Mouse (Mus musculus): ENCODE data around the gene Ptprn2. TPM values are rescaled to one million over a fixed set of nuclear protein-coding genes. Genes with fewer than 3 reads are reported as not detected.

Ptprn2 gene
- total and polyA plus RNA-seq, 3 experiments: 0.17 TPM; not detected in 2

GRCm38 (mm10) chr12:117153166-117153480 lies 667.6 kb downstream of the Ptprn2 start:
- Histone ChIP-seq H3K79me2 (replicated peaks; ENCODE audit: control insufficient read depth, extremely low read depth, insufficient read depth, poor library complexity, severe bottlenecking) (no peaks in the 10 kb centered on the region), H3K27me3 (replicated peaks) (peaks cover 45% of the 10 kb centered on the region), H3K9ac (ENCODE audit: insufficient read depth, low read depth) (no peak overlapping the region), H3K27ac (ENCODE audit: insufficient read depth, low read depth) (no peak overlapping the region), H3K4me3 (replicated peaks in 1 of 3; ENCODE audit: low read depth in 2 of 3, low read length in 2 of 3, poor library complexity in 1 of 3) (peak overlapping the region in 1 of 3 experiments; percentile 57), H3K36me3 (replicated peaks in 1 of 2; ENCODE audit: control insufficient read depth in 1 of 2, insufficient read depth in 1 of 2, low read length in 1 of 2) (no peaks in the 10 kb centered on the region), H3K9me3 (replicated peaks; ENCODE audit: low read length) (no peaks in the 10 kb centered on the region), H3K4me2 (ENCODE audit: insufficient read depth, low read depth, poor library complexity, severe bottlenecking) (peak overlapping the region; percentile 80), H3K4me1 (ENCODE audit: control insufficient read depth in 1 of 2, insufficient read depth in 2 of 2) (peaks cover 4 to 15% of the 10 kb centered on the region in 2 experiments; a peak in 3 of 4 replicates)
- no peak for DNase-seq (ENCODE audit: extremely low read depth)
- dilution Hi-C loops (cut with MboI; ENCODE audit: extremely low pct_ligation_motif_present, extremely low pct_unique_long_range_greater_than_20kb, low sequenced_read_pairs): no loop called here
- TF ChIP-seq CHD2 (IDR thresholded peaks at IDR 0.05; ENCODE audit: low read length): no peak
- in situ Hi-C loops (cut with MboI; ENCODE audit: low pct_ligation_motif_present, low pct_unique_long_range_greater_than_20kb, low sequenced_read_pairs): no loop called here

- Histone ChIP-seq H3K4me2 (ENCODE audit: insufficient read depth, low read depth, poor library complexity, severe bottlenecking) (peak overlapping the region; percentile 80), H3K36me3 (replicated peaks in 1 of 2; ENCODE audit: control insufficient read depth in 1 of 2, insufficient read depth in 1 of 2, low read length in 1 of 2) (no peaks in the 10 kb centered on the region), H3K79me2 (replicated peaks; ENCODE audit: control insufficient read depth, extremely low read depth, insufficient read depth, poor library complexity, severe bottlenecking) (no peaks in the 10 kb centered on the region), H3K9ac (ENCODE audit: insufficient read depth, low read depth) (no peak overlapping the region), H3K4me1 (ENCODE audit: control insufficient read depth in 1 of 2, insufficient read depth in 2 of 2) (peaks cover 4 to 15% of the 10 kb centered on the region in 2 experiments; a peak in 3 of 4 replicates), H3K4me3 (replicated peaks in 1 of 3; ENCODE audit: low read depth in 2 of 3, low read length in 2 of 3, poor library complexity in 1 of 3) (peak overlapping the region in 2 of 3 experiments; percentile 57 to 59), H3K27me3 (replicated peaks) (peaks cover 43% of the 10 kb centered on the region), H3K9me3 (replicated peaks; ENCODE audit: low read length) (no peaks in the 10 kb centered on the region), H3K27ac (ENCODE audit: insufficient read depth, low read depth) (no peak overlapping the region)
- DNase-seq (ENCODE audit: extremely low read depth): peak; percentile 41
- in situ Hi-C loops (cut with MboI; ENCODE audit: low pct_ligation_motif_present, low pct_unique_long_range_greater_than_20kb, low sequenced_read_pairs): no loop called here
- TF ChIP-seq NRF1 (IDR thresholded peaks at IDR 0.05; ENCODE audit: low read depth, low read length) (peak; percentile 66; the same call in 1 of the 2 replicates), IRF4 (IDR thresholded peaks at IDR 0.05; ENCODE audit: low read depth, low read length) (no peak)
- dilution Hi-C loops (cut with MboI; ENCODE audit: extremely low pct_ligation_motif_present, extremely low pct_unique_long_range_greater_than_20kb, low sequenced_read_pairs): no loop called here
Observed at GRCm38 (mm10) chr12:117153671-117154355, 668.3 kb downstream of the Ptprn2 start.

- dilution Hi-C loops (cut with MboI; ENCODE audit: extremely low pct_ligation_motif_present, extremely low pct_unique_long_range_greater_than_20kb, low sequenced_read_pairs) (no loop called here), in situ Hi-C loops (cut with MboI; ENCODE audit: low pct_ligation_motif_present, low pct_unique_long_range_greater_than_20kb, low sequenced_read_pairs) (no loop called here)
- Histone ChIP-seq H3K4me1 (ENCODE audit: control insufficient read depth in 1 of 2, insufficient read depth in 2 of 2) (peaks cover 4 to 15% of the 10 kb centered on the region in 2 experiments; a peak in 3 of 4 replicates), H3K4me2 (ENCODE audit: insufficient read depth, low read depth, poor library complexity, severe bottlenecking) (peak overlapping the region; percentile 80), H3K36me3 (replicated peaks in 1 of 2; ENCODE audit: control insufficient read depth in 1 of 2, insufficient read depth in 1 of 2, low read length in 1 of 2) (no peaks in the 10 kb centered on the region), H3K9ac (ENCODE audit: insufficient read depth, low read depth) (no peak overlapping the region), H3K27me3 (replicated peaks) (peaks cover 43% of the 10 kb centered on the region), H3K79me2 (replicated peaks; ENCODE audit: control insufficient read depth, extremely low read depth, insufficient read depth, poor library complexity, severe bottlenecking) (no peaks in the 10 kb centered on the region), H3K9me3 (replicated peaks; ENCODE audit: low read length) (no peaks in the 10 kb centered on the region), H3K27ac (ENCODE audit: insufficient read depth, low read depth) (no peak overlapping the region), H3K4me3 (replicated peaks in 1 of 3; ENCODE audit: low read depth in 2 of 3, low read length in 2 of 3, poor library complexity in 1 of 3) (peak overlapping the region in 2 of 3 experiments; percentile 57 to 59)
- TF ChIP-seq USF2 (conservative IDR thresholded peaks at IDR 0.05; ENCODE audit: low read depth, low read length) (no peak), TBP (conservative IDR thresholded peaks at IDR 0.05; ENCODE audit: low read depth, low read length) (no peak), CTCF (conservative IDR thresholded peaks at IDR 0.05 in 1 of 2, IDR thresholded peaks at IDR 0.05 in 1 of 2; ENCODE audit: low read depth in 2 of 2, low read length in 2 of 2) (no peak), CHD2 (IDR thresholded peaks at IDR 0.05; ENCODE audit: low read length) (no peak), MAZ (IDR thresholded peaks at IDR 0.05; ENCODE audit: low read depth, low read length) (no peak), MXI1 (IDR thresholded peaks at IDR 0.05; ENCODE audit: low read depth, low read length) (no peak), RCOR1 (conservative IDR thresholded peaks at IDR 0.05; ENCODE audit: low read depth, low read length) (no peak), JUN (IDR thresholded peaks at IDR 0.05; ENCODE audit: insufficient read depth, low read depth, low read length) (no peak), KAT2A (IDR thresholded peaks at IDR 0.05; ENCODE audit: insufficient replicate concordance, low read length) (no peak), PAX5 (IDR thresholded peaks at IDR 0.05; ENCODE audit: low read length) (no peak), ZNF384 (IDR thresholded peaks at IDR 0.05; ENCODE audit: low read depth, low read length) (no peak), IRF4 (IDR thresholded peaks at IDR 0.05; ENCODE audit: low read depth, low read length) (no peak), MYC (IDR thresholded peaks at IDR 0.05; ENCODE audit: low read depth, low read length) (no peak), USF1 (IDR thresholded peaks at IDR 0.05; ENCODE audit: low read depth, low read length) (no peak), EP300 (IDR thresholded peaks at IDR 0.05; ENCODE audit: low read length) (no peak), MEF2A (IDR thresholded peaks at IDR 0.05; ENCODE audit: borderline replicate concordance, low read depth, low read length) (no peak), NELFE (IDR thresholded peaks at IDR 0.05; ENCODE audit: low read depth, low read length) (no peak), SIN3A (IDR thresholded peaks at IDR 0.05; ENCODE audit: low read length) (no peak), ZC3H11A (IDR thresholded peaks at IDR 0.05; ENCODE audit: low read depth, low read length) (no peak)
- DNase-seq (ENCODE audit: extremely low read depth): no peak
Observed at GRCm38 (mm10) chr12:117154356-117155243, 669.1 kb downstream of the Ptprn2 start.
